Mouse (Mus musculus): ENCODE results near the gene Cacna2d3. TPM values are rescaled to one million over a fixed set of nuclear protein-coding genes. Genes with fewer than 3 reads are reported as not detected.
A peak's percentile ranks its signal among the peaks of the same experiment; 100 is the strongest.

The Cacna2d3 gene
- total and polyA plus RNA-seq, 2 experiments from 2014 or later = 24.0 to 32.8 TPM

DNA sequence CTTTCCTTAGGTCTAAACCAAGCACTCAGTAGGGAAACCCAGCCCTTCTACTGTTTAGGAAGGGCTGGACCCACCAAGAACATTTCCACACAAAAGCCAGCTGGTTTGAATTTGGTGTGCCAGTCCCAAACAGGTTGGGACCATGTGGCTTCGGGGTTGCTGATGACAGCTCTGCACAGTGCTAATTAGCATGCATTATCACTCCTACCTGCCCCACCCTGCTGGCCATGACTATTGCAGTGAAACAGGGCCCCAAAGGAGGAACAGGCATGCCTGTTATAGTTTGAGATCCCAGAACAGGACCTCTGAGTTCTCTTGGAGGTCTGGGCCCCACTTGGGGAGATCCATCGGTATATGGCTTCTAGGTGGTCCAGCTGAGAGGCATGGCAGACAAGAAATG is 549.5 kb downstream of the Cacna2d3 start:
- H3K4me3 ChIP-seq (ENCODE audit: low read depth, low read length) = no peak overlapping the region
- 92% methylated on average over 2 of the region's 2 CpGs for WGBS
- no peak for TF ChIP-seq CTCF (IDR thresholded peaks at IDR 0.05)
- H3K9ac ChIP-seq (replicated peaks; ENCODE audit: low read length, poor library complexity, severe bottlenecking) = no peak overlapping the region
- no peaks in the 10 kb centered on the region for H3K27me3 ChIP-seq (ENCODE audit: insufficient read depth, low read length)
- no peak overlapping the region for H3K27ac ChIP-seq (ENCODE audit: low read depth, low read length)
- no peak overlapping the region for H3K4me2 ChIP-seq (ENCODE audit: low read depth, low read length, poor library complexity, severe bottlenecking)
- no peak for DNase-seq (ENCODE audit: low spot score)
- H3K4me1 ChIP-seq (ENCODE audit: insufficient read depth, low read length) = no peaks in the 10 kb centered on the region
- no peak for ATAC-seq (ENCODE audit: low FRiP score)
- H3K36me3 ChIP-seq (ENCODE audit: insufficient read depth, low read length) = no peaks in the 10 kb centered on the region
- no peaks in the 10 kb centered on the region for H3K9me3 ChIP-seq (ENCODE audit: low read length)

DNA sequence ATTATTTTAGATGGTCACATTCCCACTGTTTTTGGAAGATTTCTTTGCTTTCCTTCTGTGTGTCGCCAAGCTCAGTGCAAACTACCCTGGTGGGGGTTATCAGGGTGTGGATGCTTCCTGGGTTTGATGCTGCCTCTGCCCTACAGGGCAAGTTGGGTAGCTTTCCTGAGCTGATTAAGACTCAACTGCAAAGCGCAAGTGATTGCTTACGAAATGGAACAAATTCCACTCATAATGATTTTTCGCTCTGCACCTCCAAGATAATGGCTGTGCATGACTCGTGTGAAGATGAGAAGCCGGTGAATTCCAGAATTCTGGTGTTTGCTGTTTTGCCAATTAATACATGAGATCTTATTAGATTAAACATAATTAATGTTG is 557.0 kb downstream of the Cacna2d3 start:
- peak; percentile 16 for DNase-seq (ENCODE audit: low spot score)
- Histone ChIP-seq H3K9me3 (ENCODE audit: low read length) (no peaks in the 10 kb centered on the region), H3K4me1 (ENCODE audit: insufficient read depth, low read length) (no peaks in the 10 kb centered on the region), H3K4me3 (ENCODE audit: low read depth, low read length) (no peak overlapping the region), H3K27ac (ENCODE audit: low read depth, low read length) (no peak overlapping the region), H3K9ac (replicated peaks; ENCODE audit: low read length, poor library complexity, severe bottlenecking) (no peak overlapping the region), H3K36me3 (ENCODE audit: insufficient read depth, low read length) (no peaks in the 10 kb centered on the region), H3K27me3 (ENCODE audit: insufficient read depth, low read length) (no peaks in the 10 kb centered on the region), H3K4me2 (ENCODE audit: low read depth, low read length, poor library complexity, severe bottlenecking) (no peak overlapping the region)
- 0 out of 2 replicates have a peak, but pooled peaks have one; percentile 4 for TF ChIP-seq CTCF (IDR thresholded peaks at IDR 0.05)
- 54% methylated on average over 6 of the region's 6 CpGs for WGBS
- no peak for ATAC-seq (ENCODE audit: low FRiP score)

DNA sequence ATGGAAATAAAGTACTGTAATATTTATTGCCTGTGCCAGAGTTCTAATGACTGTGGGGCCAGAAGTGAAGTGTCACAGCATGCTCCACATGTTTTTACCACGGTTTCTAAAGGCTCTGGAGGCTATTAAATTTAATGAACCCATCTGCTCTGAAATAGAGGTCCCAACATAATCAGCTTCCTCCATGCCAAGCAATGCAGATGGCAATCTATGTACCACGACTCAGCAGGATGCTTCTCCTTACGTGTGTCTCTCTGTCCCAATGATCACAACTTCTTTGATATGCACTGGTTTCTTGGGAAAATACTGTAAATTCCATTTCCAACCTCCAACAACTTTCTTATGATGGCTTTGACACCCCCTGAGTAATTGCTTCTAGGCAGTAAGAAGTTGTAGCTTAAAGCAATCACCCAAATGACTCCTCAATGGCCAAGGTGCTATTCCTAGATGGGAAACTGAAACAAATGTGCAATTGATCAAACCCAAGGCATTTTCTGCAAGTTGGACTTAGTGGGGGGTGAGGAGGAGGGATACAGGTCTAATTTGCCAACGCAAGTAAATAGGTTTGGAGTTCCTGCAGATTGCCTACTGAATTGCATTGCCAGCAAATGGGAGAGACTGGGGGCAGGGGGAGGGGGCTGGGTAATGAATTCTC is 557.5 kb downstream of the Cacna2d3 start:
- Histone ChIP-seq H3K36me3 (ENCODE audit: insufficient read depth, low read length) (no peaks in the 10 kb centered on the region), H3K4me3 (ENCODE audit: low read depth, low read length) (no peak overlapping the region), H3K9me3 (ENCODE audit: low read length) (no peaks in the 10 kb centered on the region), H3K4me2 (ENCODE audit: low read depth, low read length, poor library complexity, severe bottlenecking) (no peak overlapping the region), H3K27me3 (ENCODE audit: insufficient read depth, low read length) (no peaks in the 10 kb centered on the region), H3K27ac (ENCODE audit: low read depth, low read length) (no peak overlapping the region), H3K9ac (replicated peaks; ENCODE audit: low read length, poor library complexity, severe bottlenecking) (no peak overlapping the region), H3K4me1 (ENCODE audit: insufficient read depth, low read length) (no peaks in the 10 kb centered on the region)
- 49% methylated on average over 4 of the region's 4 CpGs for WGBS
- ATAC-seq (ENCODE audit: low FRiP score) (no peak), DNase-seq (ENCODE audit: low spot score) (peak; percentile 54)
- no peak for TF ChIP-seq CTCF (IDR thresholded peaks at IDR 0.05)

DNA sequence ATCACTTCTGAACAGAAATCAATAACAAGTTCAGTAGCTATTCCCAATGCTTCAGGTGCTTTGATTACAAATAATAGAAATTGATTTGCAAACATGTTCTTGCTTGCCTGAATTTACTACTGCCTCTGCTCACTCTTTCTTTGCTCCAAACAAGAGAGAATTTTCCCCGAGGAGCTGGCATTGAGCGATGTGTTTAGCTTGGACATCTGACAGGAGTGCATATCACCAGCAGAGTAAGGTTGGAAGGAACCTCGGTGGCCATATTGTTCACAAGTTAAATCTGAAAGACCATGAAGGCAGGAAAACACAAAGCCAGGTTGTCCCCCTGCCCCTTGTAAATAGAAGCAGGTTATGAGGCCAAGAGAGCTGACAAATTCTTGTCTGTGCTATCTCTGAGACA is 561.9 kb downstream of the Cacna2d3 start:
- Histone ChIP-seq H3K27me3 (ENCODE audit: insufficient read depth, low read length) (no peaks in the 10 kb centered on the region), H3K4me2 (ENCODE audit: low read depth, low read length, poor library complexity, severe bottlenecking) (no peak overlapping the region), H3K4me1 (ENCODE audit: insufficient read depth, low read length) (no peaks in the 10 kb centered on the region), H3K4me3 (ENCODE audit: low read depth, low read length) (no peak overlapping the region), H3K9ac (replicated peaks; ENCODE audit: low read length, poor library complexity, severe bottlenecking) (no peak overlapping the region), H3K27ac (ENCODE audit: low read depth, low read length) (no peak overlapping the region), H3K9me3 (ENCODE audit: low read length) (no peaks in the 10 kb centered on the region), H3K36me3 (ENCODE audit: insufficient read depth, low read length) (no peaks in the 10 kb centered on the region)
- DNase-seq (ENCODE audit: low spot score) (no peak), ATAC-seq (ENCODE audit: low FRiP score) (no peak)
- no peak for TF ChIP-seq CTCF (IDR thresholded peaks at IDR 0.05)
- WGBS = 81% methylated on average over 3 of the region's 3 CpGs

DNA sequence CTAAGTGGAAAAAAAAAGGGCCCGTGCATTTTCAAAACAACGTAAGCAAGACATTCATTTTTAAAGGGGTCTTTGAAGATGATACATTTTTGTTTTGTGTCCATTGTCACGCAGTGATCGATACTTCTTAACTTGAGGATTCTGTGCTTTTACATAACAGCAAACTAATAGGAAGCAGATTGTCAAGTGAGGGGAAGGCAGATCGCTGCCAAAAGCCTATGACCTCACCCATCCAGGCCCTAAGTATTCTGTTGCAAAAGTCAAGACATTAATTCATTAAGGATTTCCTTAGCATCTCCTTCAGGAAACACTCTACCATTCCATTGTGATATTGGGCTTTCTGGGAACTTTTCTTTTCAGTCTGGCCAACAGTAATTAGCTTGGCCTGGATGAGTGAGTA is 564.6 kb downstream of the Cacna2d3 start:
- no peaks in the 10 kb centered on the region for H3K36me3 ChIP-seq (ENCODE audit: insufficient read depth, low read length)
- no peak overlapping the region for H3K4me2 ChIP-seq (ENCODE audit: low read depth, low read length, poor library complexity, severe bottlenecking)
- no peak for ATAC-seq (ENCODE audit: low FRiP score)
- 87% methylated on average over 5 of the region's 5 CpGs for WGBS
- no peaks in the 10 kb centered on the region for H3K9me3 ChIP-seq (ENCODE audit: low read length)
- H3K4me3 ChIP-seq (ENCODE audit: low read depth, low read length) = no peak overlapping the region
- no peaks in the 10 kb centered on the region for H3K4me1 ChIP-seq (ENCODE audit: insufficient read depth, low read length)
- no peak for TF ChIP-seq CTCF (IDR thresholded peaks at IDR 0.05)
- H3K9ac ChIP-seq (replicated peaks; ENCODE audit: low read length, poor library complexity, severe bottlenecking) = no peak overlapping the region
- H3K27ac ChIP-seq (ENCODE audit: low read depth, low read length) = no peak overlapping the region
- no peak for DNase-seq (ENCODE audit: low spot score)
- H3K27me3 ChIP-seq (ENCODE audit: insufficient read depth, low read length) = no peaks in the 10 kb centered on the region

DNA sequence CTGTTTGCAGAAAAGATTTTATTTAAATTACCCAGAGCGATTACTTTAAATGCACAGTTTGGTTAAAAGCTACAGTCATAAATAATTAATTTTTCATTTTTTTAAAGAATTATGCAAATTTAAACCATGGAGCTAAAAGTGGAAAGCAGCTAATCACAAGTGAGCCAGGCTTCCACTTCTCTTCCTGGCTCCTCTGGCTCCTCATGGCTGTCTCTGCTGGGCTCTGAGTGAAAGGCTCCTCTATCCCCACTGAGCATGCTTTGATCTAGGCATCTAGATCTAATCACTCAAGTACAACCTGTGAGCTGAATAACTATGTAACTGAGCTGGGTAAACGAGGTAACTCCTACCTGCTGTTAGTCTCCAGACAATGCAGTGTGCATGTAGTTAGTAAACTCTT is 577.5 kb downstream of the Cacna2d3 start:
- DNase-seq (ENCODE audit: low spot score) (no peak), ATAC-seq (ENCODE audit: low FRiP score) (no peak)
- Histone ChIP-seq H3K4me2 (ENCODE audit: low read depth, low read length, poor library complexity, severe bottlenecking) (no peak overlapping the region), H3K27ac (ENCODE audit: low read depth, low read length) (no peak overlapping the region), H3K27me3 (ENCODE audit: insufficient read depth, low read length) (no peaks in the 10 kb centered on the region), H3K9ac (replicated peaks; ENCODE audit: low read length, poor library complexity, severe bottlenecking) (no peak overlapping the region), H3K9me3 (ENCODE audit: low read length) (no peaks in the 10 kb centered on the region), H3K36me3 (ENCODE audit: insufficient read depth, low read length) (no peaks in the 10 kb centered on the region), H3K4me3 (ENCODE audit: low read depth, low read length) (no peak overlapping the region), H3K4me1 (ENCODE audit: insufficient read depth, low read length) (no peaks in the 10 kb centered on the region)
- TF ChIP-seq CTCF (IDR thresholded peaks at IDR 0.05) = no peak
- 34% methylated on average over 2 of the region's 2 CpGs for WGBS

Measured in midbrain, postnatal 0 days (tissue).